8 mouse cellular contexts compared by ENCODE assay signal in the genomic region with DNA sequence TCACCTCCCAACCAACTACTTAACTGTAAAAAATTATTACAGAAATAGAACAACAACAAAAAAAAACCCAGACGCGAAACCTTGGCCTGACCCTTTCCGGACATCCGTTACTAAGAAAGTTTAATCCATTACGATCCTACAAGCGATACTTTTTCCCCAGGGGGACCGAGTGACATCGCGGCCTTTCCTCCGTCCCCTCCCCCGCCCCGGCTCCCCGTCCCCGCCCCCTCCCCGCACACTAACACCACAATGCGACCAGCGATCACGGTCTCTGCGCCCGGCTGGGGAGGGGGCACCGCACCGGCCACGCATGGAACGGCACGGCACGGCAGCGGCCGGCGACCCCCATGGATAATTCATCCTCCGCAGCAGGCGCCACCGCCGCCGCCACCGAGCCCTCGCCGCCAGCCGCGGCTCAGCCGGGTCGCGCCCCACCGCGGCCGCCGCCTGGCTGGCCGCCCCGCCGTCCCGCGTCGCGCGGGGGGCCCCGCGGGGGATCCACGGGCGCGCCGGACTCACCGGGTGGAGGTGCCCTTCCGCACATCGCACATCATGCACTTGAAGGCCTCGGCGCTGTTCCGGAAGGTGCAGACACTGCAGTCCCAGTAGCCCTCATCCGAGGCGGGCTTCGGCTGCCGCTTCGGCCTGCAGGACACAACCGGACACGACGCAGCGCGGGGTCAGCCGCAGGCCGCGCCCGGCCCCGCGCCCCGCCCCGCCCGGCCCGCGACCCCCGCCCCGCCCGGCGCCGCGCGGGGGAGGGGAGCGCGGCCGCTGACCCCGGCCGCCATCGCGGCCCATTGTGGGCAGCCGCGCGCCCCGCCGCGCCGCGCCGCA. TPM values are rescaled to one million over a fixed set of nuclear protein-coding genes. Genes with fewer than 3 reads are reported as not detected.
DNase-seq lines count a peak whose midpoint lies in the region; ATAC-seq and TF ChIP-seq lines count a peak whose summit lies in the region.

No protein-coding gene starts in this region.

- 3% methylated on average over 99 of the region's 110 CpGs for WGBS in heart, embryonic 10.5 days
- WGBS in kidney, embryonic 14.5 days = under 1% methylated on average over 73 of the region's 110 CpGs
- 3% methylated on average over 83 of the region's 110 CpGs for WGBS in lung, adult 2 months

- no peaks in the 10 kb centered on the region for H3K27me3 ChIP-seq in heart, embryonic 10.5 days (ENCODE audit: insufficient read depth, poor library complexity, severe bottlenecking)
- H3K27me3 ChIP-seq in kidney, embryonic 14.5 days (ENCODE audit: control insufficient read depth, insufficient read depth, low read length) = no peaks in the 10 kb centered on the region

- H3K27ac ChIP-seq in heart, embryonic 10.5 days = peak overlapping the region; percentile 95
- H3K27ac ChIP-seq in kidney, embryonic 14.5 days (ENCODE audit: low read depth, low read length) = peak overlapping the region; percentile 91

- H3K4me3 ChIP-seq in heart, embryonic 10.5 days = peak overlapping the region; percentile 78
- H3K4me3 ChIP-seq in kidney, embryonic 14.5 days (ENCODE audit: low read length) = peak overlapping the region; percentile 77
- peak overlapping the region; percentile 95 for H3K4me3 ChIP-seq in lung, adult 2 months (replicated peaks; ENCODE audit: extremely low read depth, low read depth, low read length)

- H3K4me1 ChIP-seq in heart, embryonic 10.5 days = peaks cover 12% of the 10 kb centered on the region; the same call in 1 of the 2 replicates
- H3K4me1 ChIP-seq in kidney, embryonic 14.5 days (ENCODE audit: control insufficient read depth, insufficient read depth, low read length) = 0 out of 2 replicates have a peak, but pooled peaks cover 6% of the 10 kb centered on the region
- H3K4me1 ChIP-seq in lung, adult 2 months (ENCODE audit: control insufficient read depth, insufficient read depth, low read length) = no peaks in the 10 kb centered on the region

- H3K4me2 ChIP-seq in kidney, embryonic 14.5 days (replicated peaks; ENCODE audit: low read depth, low read length) = peak overlapping the region; percentile 62

- TF ChIP-seq CTCF in lung, adult 2 months (IDR thresholded peaks at IDR 0.05; ENCODE audit: insufficient read depth, low read length) = no peak

- H3K9me3 ChIP-seq in heart, embryonic 10.5 days = no peaks in the 10 kb centered on the region
- H3K9me3 ChIP-seq in kidney, embryonic 14.5 days (ENCODE audit: control insufficient read depth, low read length) = no peaks in the 10 kb centered on the region

- H3K9ac ChIP-seq in kidney, embryonic 14.5 days (ENCODE audit: low read depth, low read length) = peak overlapping the region; percentile 95

- H3K36me3 ChIP-seq in heart, embryonic 10.5 days = peaks cover 11% of the 10 kb centered on the region
- H3K36me3 ChIP-seq in kidney, embryonic 14.5 days (ENCODE audit: control insufficient read depth, insufficient read depth, low read length) = peaks cover 9% of the 10 kb centered on the region; the same call in 1 of the 2 replicates

- peak; percentile 82 for ATAC-seq in kidney, embryonic 14.5 days (ENCODE audit: low FRiP score, low TSS enrichment)
- peak; percentile 50 for ATAC-seq in neutrophil, adult 5-6 weeks (ENCODE audit: extremely low read depth, insufficient number of reproducible peaks, low FRiP score, poor library complexity, severe bottlenecking)

- TF ChIP-seq POLR2A in lung, adult 2 months (IDR thresholded peaks at IDR 0.05; ENCODE audit: borderline replicate concordance, extremely low read depth, low read depth, low read length) = no peak

- peak; percentile 63 for DNase-seq in CD4-positive helper T cell, adult 2 months (ENCODE audit: low read depth, low spot score)
- peak; percentile 59 for DNase-seq in adrenal gland, adult 2 months
- peak; percentile 71 for DNase-seq in embryo, embryonic 9.5 days (ENCODE audit: extremely low spot score)
- DNase-seq in heart, embryonic 10.5 days (ENCODE audit: low spot score) = peak; percentile 87
- DNase-seq in lung, adult 2 months = peak; percentile 26
- DNase-seq in thymus, postnatal 36 days = peak; percentile 37 to 59

RNA-seq across cellular contexts. Expression of a gene that starts 0.7 kb away (rescaled TPM):
- 10 to 100 TPM; 41.1 to 41.5 TPM for total RNA-seq in adrenal gland, adult 2 months (2021)
- 29.7 and 29.9 TPM in 2 replicates for polyA plus RNA-seq in adrenal gland, adult 2 months (2012; rRNA removed)
- polyA plus RNA-seq in heart, embryonic 10.5 days (2016; fragmentation: Nextera tagmentation; extraction: Ambion mirVana) = 116 and 127 TPM in 2 replicates
- polyA plus RNA-seq in kidney, embryonic 14.5 days (2014; fragmentation: Nextera tagmentation; extraction: Ambion mirVana) = 114 and 116 TPM in 2 replicates
- polyA plus RNA-seq in lung, adult 2 months (2012; rRNA removed) = 25.6 and 27.3 TPM in 2 replicates
- 18.2 and 21.7 TPM in 2 replicates for total RNA-seq in neutrophil, adult 5-6 weeks (2017)

Comparison
In these comparisons a context has a peak if more than half of its experiments do, and no peak if none do; other contexts are left out.
1. Peak in every context shown above with its lines: DNase-seq, ATAC-seq, H3K4me3 ChIP-seq and H3K27ac ChIP-seq.
2. DNase-seq: peak in every context shown above with its lines; median percentile 87 in heart, embryonic 10.5 days; 71 in embryo, embryonic 9.5 days; 63 in CD4-positive helper T cell, adult 2 months; 59 in adrenal gland, adult 2 months; 48 in thymus, postnatal 36 days; 26 in lung, adult 2 months.